Mouse (Mus musculus) kidney, adult 2 months (tissue): ENCODE data around the gene U90926.

Experiments
- CTCF ChIP-seq: fragments of 200-500 bp; conservative IDR thresholded peaks from 2 replicates; pipeline ENCODE4 v1.5.1; 2011; ENCODE audit warnings: low read depth, mild to moderate bottlenecking, control low read depth, low read length, moderate library complexity, mixed read lengths; ENCODE audit not compliant: insufficient read depth, insufficient read length
- POLR2A ChIP-seq: fragments of 200-500 bp; IDR thresholded peaks from one replicate; pipeline ENCODE4 v1.6.1; 2011; ENCODE audit warnings: low read depth, low read length, control low read depth

- TF ChIP-seq POLR2A = no peak
- no peak for TF ChIP-seq CTCF
These were observed 5.2 kb upstream of the U90926 start for GRCm38 (mm10) chr5:92220287-92220902.
